Mouse (Mus musculus): ENCODE results near the gene Acsl1. TPM values are rescaled to one million over a fixed set of nuclear protein-coding genes. Genes with fewer than 3 reads are reported as not detected.

Acsl1 gene
- polyA plus RNA-seq, 1 experiment: 284 TPM

DNA sequence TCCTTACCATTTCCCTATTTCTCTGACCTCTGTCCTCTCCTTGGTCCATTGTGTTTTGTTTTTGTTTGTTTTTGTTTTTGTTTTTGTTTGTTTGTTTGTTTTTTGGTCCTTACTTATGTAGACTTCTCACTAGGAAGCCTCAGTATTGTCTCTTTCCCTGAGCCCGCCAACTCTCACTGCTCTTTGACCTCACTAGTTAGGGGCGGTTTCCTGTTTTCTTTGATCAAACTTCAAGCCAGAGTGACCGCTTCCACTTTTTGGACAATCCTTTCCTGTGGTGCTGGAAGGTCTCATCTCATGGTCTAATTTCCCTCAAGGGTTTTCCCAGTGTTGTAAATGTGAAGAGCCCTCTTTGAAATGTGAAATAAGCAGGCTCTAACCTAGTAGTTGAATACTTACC is 33.4 kb downstream of the Acsl1 start:
- DNase-seq (ENCODE audit: low read depth): no peak

DNA sequence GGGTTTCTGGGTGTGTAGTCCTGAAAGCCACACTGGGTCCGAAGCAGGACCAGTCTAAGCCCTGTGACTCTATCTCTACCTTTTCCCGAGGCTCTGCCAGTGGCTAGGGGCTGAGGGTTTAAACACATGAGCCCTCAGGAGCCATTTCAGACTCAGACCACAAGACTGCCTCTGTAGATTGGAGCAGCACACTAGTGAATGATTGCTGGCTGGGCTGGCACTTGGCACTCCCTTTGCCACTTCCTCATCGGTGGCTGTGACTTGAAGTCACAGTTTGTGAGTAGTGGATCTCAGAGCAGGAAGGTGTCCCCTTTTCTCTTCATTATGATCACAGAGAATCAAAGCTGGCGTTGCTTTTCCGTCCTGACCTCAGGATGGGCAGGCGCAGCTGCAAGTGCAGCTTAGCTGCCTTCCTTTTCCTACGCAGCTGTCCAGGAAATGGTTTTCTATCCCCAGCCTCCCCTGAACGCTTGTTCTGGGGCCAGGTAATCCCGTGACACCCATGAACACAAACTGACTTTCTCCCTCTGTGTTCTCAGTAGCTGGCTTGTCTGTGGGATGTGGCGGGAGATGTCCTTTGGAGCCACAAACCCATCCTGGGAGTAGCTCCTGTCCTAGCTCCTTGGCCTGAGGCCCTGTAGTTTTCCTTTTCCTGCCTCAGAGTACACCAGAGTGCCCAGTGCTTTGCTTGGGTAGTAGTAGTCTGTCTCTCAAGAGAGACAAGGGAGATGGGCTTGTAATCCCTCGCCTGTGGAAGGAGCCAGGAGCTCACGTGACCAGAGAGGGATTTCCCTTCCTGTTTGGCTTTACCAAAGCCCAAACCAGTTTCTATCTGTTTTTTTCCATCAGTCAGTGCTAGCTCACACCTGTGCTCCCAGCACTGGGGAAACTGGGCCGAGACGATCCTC is 37.9 kb downstream of the Acsl1 start:
- DNase-seq (ENCODE audit: low read depth): no peak

- no peak for DNase-seq (ENCODE audit: low read depth)
These were observed 38.6 kb downstream of the Acsl1 start for GRCm38 (mm10) chr8:46509474-46509873.

- no peak for DNase-seq (ENCODE audit: low read depth)
These were observed 40.5 kb downstream of the Acsl1 start for GRCm38 (mm10) chr8:46511336-46511735.

DNA sequence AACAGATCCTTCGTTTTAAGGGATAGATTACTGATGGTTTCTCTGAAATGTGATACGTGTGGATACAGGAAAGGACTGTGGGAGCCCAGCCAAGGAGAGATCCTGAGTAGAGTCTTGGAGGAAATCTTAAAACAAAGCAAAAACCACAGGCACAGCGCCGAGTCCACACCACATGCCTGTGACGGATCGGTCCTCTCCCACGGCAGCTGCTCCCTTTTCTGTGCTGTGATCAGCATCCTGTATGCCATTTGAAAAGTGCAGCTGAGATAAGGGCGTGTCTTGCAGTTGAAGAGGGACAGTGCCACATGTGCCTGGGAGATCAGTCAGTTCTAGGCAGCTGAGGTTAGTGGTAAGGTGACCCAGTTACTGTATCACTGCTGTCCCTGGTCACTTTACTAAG is 41.7 kb downstream of the Acsl1 start:
- no peak for DNase-seq (ENCODE audit: low read depth)

GRCm38 (mm10) chr8:46514027-46514426 is 43.2 kb downstream of the Acsl1 start:
- no peak for DNase-seq (ENCODE audit: low read depth)

GRCm38 (mm10) chr8:46520667-46521066 is 49.8 kb downstream of the Acsl1 start:
- no peak for DNase-seq (ENCODE audit: low read depth)

DNA sequence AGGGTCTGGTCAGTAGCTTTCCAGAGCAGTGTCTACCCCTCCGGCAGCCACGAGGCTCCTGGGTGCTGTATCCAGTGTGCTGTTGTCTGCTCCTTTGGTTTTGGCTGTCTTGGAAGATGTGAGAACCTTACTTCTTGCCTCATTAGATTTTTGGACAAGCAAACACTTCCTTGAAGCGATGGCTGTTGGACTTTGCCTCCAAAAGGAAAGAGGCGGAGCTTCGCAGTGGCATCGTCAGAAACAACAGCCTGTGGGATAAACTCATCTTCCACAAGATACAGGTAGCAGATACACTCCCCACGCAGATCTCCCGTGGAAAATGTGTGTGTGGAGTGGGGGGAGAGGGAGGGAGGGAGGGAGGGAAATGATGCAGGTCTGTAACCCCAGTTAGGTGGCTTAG is 55.3 kb downstream of the Acsl1 start:
- no peak for DNase-seq (ENCODE audit: low read depth)

GRCm38 (mm10) chr8:46526821-46527220 is 56.0 kb downstream of the Acsl1 start:
- no peak for DNase-seq (ENCODE audit: low read depth)

DNA sequence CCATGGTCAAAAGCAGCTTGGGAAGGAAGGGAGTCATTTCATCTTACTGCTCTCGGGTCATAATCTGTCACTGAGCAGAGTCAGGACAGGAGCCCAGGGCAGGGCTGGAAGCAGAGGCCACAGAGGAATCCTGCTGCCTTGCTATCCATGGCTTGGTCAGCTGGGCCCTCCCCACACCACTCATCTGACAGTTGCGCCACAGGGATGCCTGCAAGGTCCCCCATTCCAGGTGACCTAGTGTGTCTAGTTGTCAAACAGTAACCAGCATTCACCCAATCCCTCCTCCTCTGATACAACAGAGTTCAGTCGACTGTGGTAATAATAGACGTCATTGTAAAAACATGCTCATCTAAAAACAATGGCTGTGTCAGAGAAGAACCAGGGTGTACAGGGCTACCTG is 58.7 kb downstream of the Acsl1 start:
- no peak for DNase-seq (ENCODE audit: low read depth)

- no peak for DNase-seq (ENCODE audit: low read depth)
These were observed 59.7 kb downstream of the Acsl1 start for GRCm38 (mm10) chr8:46530541-46530940.

- no peak for DNase-seq (ENCODE audit: low read depth)
These were observed 63.1 kb downstream of the Acsl1 start for GRCm38 (mm10) chr8:46533926-46534325.

GRCm38 (mm10) chr8:46539701-46540100 is 68.9 kb downstream of the Acsl1 start:
- DNase-seq (ENCODE audit: low read depth): no peak

DNA sequence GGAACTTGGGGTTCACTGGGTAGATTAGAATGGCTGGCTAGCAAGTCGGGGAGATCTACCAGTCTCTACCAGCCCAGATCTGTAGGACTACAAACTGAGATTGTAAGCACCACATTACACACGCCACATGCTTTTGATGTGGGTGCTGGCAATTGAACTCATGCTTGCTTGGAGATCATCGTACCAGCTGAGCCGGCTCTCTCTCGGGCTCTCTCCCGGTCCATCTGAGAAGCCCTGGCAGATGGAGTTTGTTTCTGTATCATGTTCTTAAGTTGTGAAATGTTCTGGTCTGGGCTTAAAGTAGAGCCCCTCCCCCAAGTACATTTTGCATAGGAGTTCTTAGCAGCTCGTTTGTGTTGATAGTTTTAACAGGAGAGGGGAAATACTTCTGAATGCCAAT is 72.4 kb downstream of the Acsl1 start:
- no peak for DNase-seq (ENCODE audit: low read depth)

- no peak for DNase-seq (ENCODE audit: low read depth)
These were observed 72.8 kb downstream of the Acsl1 start for GRCm38 (mm10) chr8:46543662-46544061.

- no peak for DNase-seq (ENCODE audit: low read depth)
These were observed 75.0 kb downstream of the Acsl1 start for GRCm38 (mm10) chr8:46545854-46546253.

GRCm38 (mm10) chr8:46546431-46547176 is 75.8 kb downstream of the Acsl1 start:
- DNase-seq (ENCODE audit: low read depth): no peak

- no peak for DNase-seq (ENCODE audit: low read depth)
These were observed 76.4 kb downstream of the Acsl1 start for GRCm38 (mm10) chr8:46547245-46547644.

- no peak for DNase-seq (ENCODE audit: low read depth)
These were observed 79.2 kb downstream of the Acsl1 start for GRCm38 (mm10) chr8:46550058-46550457.

DNA sequence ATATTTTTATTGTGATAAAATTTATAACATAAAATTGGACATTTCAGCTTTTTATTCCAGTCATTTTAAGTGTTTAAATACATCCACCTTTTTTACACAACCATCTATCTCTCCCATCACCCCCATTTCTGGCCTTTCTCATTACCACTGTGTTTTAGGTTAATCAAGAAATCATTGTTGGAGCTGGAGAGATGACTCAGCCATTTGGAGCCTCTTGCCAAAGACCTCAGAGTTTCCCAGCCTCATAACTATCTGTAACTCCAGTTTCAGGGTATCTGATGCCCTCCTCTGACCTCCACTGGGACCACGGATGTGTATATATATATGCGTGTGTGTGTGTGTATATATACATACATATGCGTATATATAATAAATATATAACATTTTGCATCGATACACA is 80.2 kb downstream of the Acsl1 start:
- no peak for DNase-seq (ENCODE audit: low read depth)

DNA sequence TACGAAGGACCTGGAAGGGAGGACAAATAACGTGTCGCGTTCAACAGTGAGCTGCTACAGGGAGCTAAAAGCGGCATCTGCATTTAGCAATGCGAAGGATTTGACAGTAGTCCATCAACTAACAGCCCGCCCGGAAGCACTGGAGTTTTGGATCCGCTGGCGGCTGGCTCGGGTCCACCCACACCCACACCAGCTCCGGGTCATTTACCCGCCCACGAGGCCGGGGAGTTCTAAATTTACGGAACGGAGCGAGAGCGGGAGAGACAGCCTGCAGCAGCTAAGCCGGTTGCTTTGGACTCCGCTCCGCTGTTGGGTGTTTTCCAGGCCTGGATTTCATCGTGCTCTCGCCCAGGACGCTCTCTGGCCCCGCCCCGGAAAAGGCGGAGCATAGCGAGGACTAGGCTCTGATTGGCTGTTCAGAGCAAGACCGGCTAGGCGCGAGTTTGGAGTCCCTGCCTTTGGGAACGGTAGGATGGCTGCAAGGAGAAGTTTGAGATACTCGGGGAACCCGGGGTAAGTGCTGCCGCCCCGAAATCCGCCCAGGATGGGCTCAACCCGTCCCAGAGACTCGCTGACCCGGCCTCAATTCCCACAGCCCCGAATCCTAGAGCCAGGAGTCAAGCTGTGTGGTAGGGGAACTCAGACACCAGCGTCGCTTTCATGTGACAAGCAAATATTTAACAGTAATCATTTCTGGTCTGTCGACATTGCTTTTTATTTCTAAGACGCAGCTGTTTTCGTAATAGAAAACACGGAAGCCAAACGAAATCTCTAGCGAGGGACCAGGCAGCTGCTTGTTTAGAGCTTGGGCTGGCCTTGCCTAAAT is 81.0 kb downstream of the Acsl1 start, which contains the start of gene Cenpu:
TSS of gene Cenpu (plus strand) at position 414 of the 826 bp plus-strand sequence.
- peak; percentile 97 for DNase-seq (ENCODE audit: low read depth)

- no peak for DNase-seq (ENCODE audit: low read depth)
These were observed 81.6 kb downstream of the Acsl1 start for GRCm38 (mm10) chr8:46552441-46552765.
